ENCODE assay signal across 21 mouse cellular contexts in genomic region chr15:90663631-90664030, GRCm38 (mm10). TPM values are rescaled to one million over a fixed set of nuclear protein-coding genes. Genes with fewer than 3 reads are reported as not detected.
A peak's percentile ranks its signal among the peaks of the same experiment; 100 is the strongest.
DNase-seq lines count a peak whose midpoint lies in the region; ATAC-seq and TF ChIP-seq lines count a peak whose summit lies in the region.
"Had no signal": no experiment of that assay in that cellular context is flagged by ENCODE, and none has a peak within 500 bp of the region (broad histone marks: within the 10 kb centered on the region; RNA-seq: fewer than 3 reads in every experiment).

No protein-coding gene starts in this region.

- peaks cover 9% of the 10 kb centered on the region for H3K79me2 ChIP-seq in myocyte (ENCODE audit: control insufficient read depth, insufficient read depth)

- H3K4me3 ChIP-seq in myocyte = no peak overlapping the region
- no peak overlapping the region for H3K4me3 ChIP-seq in kidney, embryonic 15.5 days (replicated peaks)
- H3K4me3 ChIP-seq: embryonic facial prominence, embryonic 13.5 days; embryonic facial prominence, embryonic 15.5 days; erythroblast, embryonic 14.5 days; forebrain, embryonic 10.5 days; forebrain, embryonic 12.5 days had no signal

- peak overlapping the region; percentile 69 for H3K4me2 ChIP-seq in myocyte (ENCODE audit: low read depth)
- H3K4me2 ChIP-seq in kidney, embryonic 15.5 days = no peak overlapping the region
- H3K4me2 ChIP-seq: embryonic facial prominence, embryonic 13.5 days; embryonic facial prominence, embryonic 15.5 days; forebrain, embryonic 12.5 days had no signal

- 79% methylated on average over 4 of the region's 4 CpGs for WGBS in kidney, embryonic 15.5 days

- no peaks in the 10 kb centered on the region for H3K4me1 ChIP-seq in kidney, embryonic 15.5 days
- H3K4me1 ChIP-seq: embryonic facial prominence, embryonic 15.5 days; forebrain, embryonic 10.5 days; forebrain, embryonic 12.5 days had no signal

- H3ac ChIP-seq in myocyte (ENCODE audit: control insufficient read depth, insufficient read length) = no peak overlapping the region

- ATAC-seq in kidney, embryonic 15.5 days (replicated peaks; ENCODE audit: low FRiP score) = no peak
- ATAC-seq: forebrain, embryonic 14.5 days; forebrain, embryonic 16.5 days had no signal

- no peaks in the 10 kb centered on the region for H3K9me3 ChIP-seq in kidney, embryonic 15.5 days (replicated peaks)
- H3K9me3 ChIP-seq: embryonic facial prominence, embryonic 13.5 days; embryonic facial prominence, embryonic 15.5 days; forebrain, embryonic 10.5 days; forebrain, embryonic 12.5 days had no signal

- no peaks in the 10 kb centered on the region for H3K36me3 ChIP-seq in myocyte (ENCODE audit: control insufficient read depth, insufficient read depth)
- no peaks in the 10 kb centered on the region for H3K36me3 ChIP-seq in kidney, embryonic 15.5 days
- H3K36me3 ChIP-seq: embryonic facial prominence, embryonic 13.5 days; embryonic facial prominence, embryonic 15.5 days; forebrain, embryonic 10.5 days; forebrain, embryonic 12.5 days had no signal

- DNase-seq in heart, adult 11 months = peak; percentile 52
- DNase-seq in heart, adult 8-10 months (ENCODE audit: low spot score) = no peak
- no peak for DNase-seq in thymus, postnatal 36 days
- DNase-seq: adrenal gland, adult 2 months; adrenal gland, postnatal 10 days; adrenal gland, postnatal 25 days; cerebellum, adult 11-12 months; cerebellum, adult 2 months; cerebellum, adult 9-10 months; cerebellum, postnatal 10 days; cerebellum, postnatal 25 days; embryo, embryonic 11 days had no signal

- no peak overlapping the region for H3K27ac ChIP-seq in kidney, embryonic 15.5 days
- H3K27ac ChIP-seq: embryonic facial prominence, embryonic 13.5 days; embryonic facial prominence, embryonic 15.5 days; forebrain, embryonic 10.5 days; forebrain, embryonic 12.5 days had no signal

- no peak for TF ChIP-seq POLR2A in myocyte (IDR thresholded peaks at IDR 0.05; ENCODE audit: insufficient read length, low read depth)

- no peak overlapping the region for H3K9ac ChIP-seq in kidney, embryonic 15.5 days
- H3K9ac ChIP-seq: embryonic facial prominence, embryonic 13.5 days; embryonic facial prominence, embryonic 15.5 days; forebrain, embryonic 12.5 days had no signal

- no peaks in the 10 kb centered on the region for H3K27me3 ChIP-seq in myocyte (ENCODE audit: control insufficient read depth, insufficient read depth, insufficient read length)
- no peaks in the 10 kb centered on the region for H3K27me3 ChIP-seq in kidney, embryonic 15.5 days
- H3K27me3 ChIP-seq: embryonic facial prominence, embryonic 13.5 days; embryonic facial prominence, embryonic 15.5 days; forebrain, embryonic 12.5 days had no signal

TF ChIP-seq in myocyte, 11 proteins besides CTCF, POLR2A, EP300 and RAD21:
- no peak for TF ChIP-seq E2F4 (IDR thresholded peaks at IDR 0.05; ENCODE audit: insufficient read depth)
- no peak for TF ChIP-seq POLR2AphosphoS2 (IDR thresholded peaks at IDR 0.05; ENCODE audit: insufficient read length, low read depth)
- TF ChIP-seq MYOG (IDR thresholded peaks at IDR 0.05; ENCODE audit: control insufficient read depth in 1 of 3, insufficient read depth in 1 of 3, insufficient read length in 2 of 3, low read depth in 2 of 3) = no peak
- no peak for TF ChIP-seq MAX (IDR thresholded peaks at IDR 0.05; ENCODE audit: low read depth)
- no peak for TF ChIP-seq MYOD1 (IDR thresholded peaks at IDR 0.05; ENCODE audit: control insufficient read depth in 1 of 3, insufficient read length in 2 of 3, low read depth in 2 of 3)
- no peak for TF ChIP-seq REST (IDR thresholded peaks at IDR 0.05; ENCODE audit: insufficient read depth, insufficient read length)
- no peak for TF ChIP-seq TCF3 (IDR thresholded peaks at IDR 0.05; ENCODE audit: insufficient read length, low read depth)
- no peak for TF ChIP-seq TCF12 (IDR thresholded peaks at IDR 0.05; ENCODE audit: insufficient read depth, poor library complexity, severe bottlenecking)
- TF ChIP-seq CEBPB (IDR thresholded peaks at IDR 0.05; ENCODE audit: insufficient read depth, poor library complexity, severe bottlenecking) = no peak
- no peak for TF ChIP-seq USF1 (IDR thresholded peaks at IDR 0.05; ENCODE audit: low read depth)
- no peak for TF ChIP-seq SRF (IDR thresholded peaks at IDR 0.05; ENCODE audit: control insufficient read depth, insufficient read length, low read depth)

RNA-seq across cellular contexts. Expression of gene Cpne8, which starts 15.6 kb away (rescaled TPM):
- total RNA-seq in heart, adult 8-10 months (2022) = 1 to 10 TPM; 7.1 to 9.2 (median 8.0) TPM
- 13.2 TPM for polyA plus RNA-seq in myocyte (2012; fragmentation: generic; extraction: Trizol)
- polyA plus RNA-seq in kidney, embryonic 15.5 days (2015; fragmentation: Nextera tagmentation; extraction: Ambion mirVana) = 13.8 and 16.5 TPM in 2 replicates
